Mouse (Mus musculus): ENCODE measurements around the gene Rab3il1. TPM values are rescaled to one million over a fixed set of nuclear protein-coding genes. Genes with fewer than 3 reads are reported as not detected.
A peak's percentile ranks its signal among the peaks of the same experiment; 100 is the strongest.

The Rab3il1 gene
- total RNA-seq, 1 experiment: 4.0 TPM

- Histone ChIP-seq H3K4me1 (ENCODE audit: control insufficient read depth in 2 of 2, insufficient read depth in 2 of 2, low read length in 2 of 2, poor library complexity in 1 of 2) (no peaks in the 10 kb centered on the region), H3K9ac (ENCODE audit: insufficient read depth, low read depth, low read length, poor library complexity, severe bottlenecking) (no peak overlapping the region), H3K27ac (ENCODE audit: insufficient read depth, low read depth, low read length, poor library complexity, severe bottlenecking) (no peak overlapping the region), H3K4me3 (ENCODE audit: insufficient read depth in 1 of 2, low read depth in 1 of 2, low read length in 2 of 2, poor library complexity in 1 of 2, severe bottlenecking in 1 of 2) (no peak overlapping the region), H3K9me3 (ENCODE audit: control insufficient read depth, insufficient read depth, low read depth, low read length) (no peaks in the 10 kb centered on the region), H3K36me3 (ENCODE audit: control insufficient read depth, insufficient read depth, low read length, poor library complexity, severe bottlenecking) (no peaks in the 10 kb centered on the region)
- DNase-seq (ENCODE audit: low read depth, low spot score): no peak
- in situ Hi-C loops (cut with MboI; ENCODE audit: low sequenced_read_pairs in 2 of 2, unreplicated experiment in 2 of 2): loop anchor here in 1 of 2 experiments (5.0 kb wide), 1 partner anchor 112 kb away; no protein-coding TSS in a partner anchor
- no peak for TF ChIP-seq ZNF384 (IDR thresholded peaks at IDR 0.05; ENCODE audit: low read depth, low read length)
- TF ChIP-seq CHD2 (IDR thresholded peaks at IDR 0.05; ENCODE audit: low read depth, low read length): no peak
- no peak for TF ChIP-seq ZC3H11A (IDR thresholded peaks at IDR 0.05; ENCODE audit: borderline replicate concordance, low read depth, low read length)
- TF ChIP-seq HCFC1 (IDR thresholded peaks at IDR 0.05; ENCODE audit: borderline replicate concordance, insufficient read depth, low read length): no peak
- TF ChIP-seq MAFK (IDR thresholded peaks at IDR 0.05; ENCODE audit: insufficient read depth, low read depth, low read length): no peak
Observed at GRCm38 (mm10) chr19:10034356-10034755, 32.9 kb downstream of the Rab3il1 start.

GRCm38 (mm10) chr19:10034785-10035447, 33.4 kb downstream of the Rab3il1 start:
- no peaks in the 10 kb centered on the region for H3K9me3 ChIP-seq (ENCODE audit: control insufficient read depth, insufficient read depth, low read depth, low read length)
- no peaks in the 10 kb centered on the region for H3K4me1 ChIP-seq (ENCODE audit: control insufficient read depth in 2 of 2, insufficient read depth in 2 of 2, low read length in 2 of 2, poor library complexity in 1 of 2)
- H3K4me3 ChIP-seq (ENCODE audit: insufficient read depth in 1 of 2, low read depth in 1 of 2, low read length in 2 of 2, poor library complexity in 1 of 2, severe bottlenecking in 1 of 2): no peak overlapping the region
- no peak overlapping the region for H3K27ac ChIP-seq (ENCODE audit: insufficient read depth, low read depth, low read length, poor library complexity, severe bottlenecking)
- no peak for TF ChIP-seq MAFK (IDR thresholded peaks at IDR 0.05; ENCODE audit: insufficient read depth, low read depth, low read length)
- no peak for TF ChIP-seq ZNF384 (IDR thresholded peaks at IDR 0.05; ENCODE audit: low read depth, low read length)
- peak; percentile 89; the same call in 1 of the 2 replicates for TF ChIP-seq ZC3H11A (IDR thresholded peaks at IDR 0.05; ENCODE audit: borderline replicate concordance, low read depth, low read length)
- no peak overlapping the region for H3K9ac ChIP-seq (ENCODE audit: insufficient read depth, low read depth, low read length, poor library complexity, severe bottlenecking)
- in situ Hi-C loops (cut with MboI; ENCODE audit: low sequenced_read_pairs in 2 of 2, unreplicated experiment in 2 of 2): loop anchor here in 1 of 2 experiments (5.0 kb wide), 2 partner anchors 33 to 113 kb away; partner anchors contain the start of genes Best1 and Rab3il1
- peak; percentile 77 for DNase-seq (ENCODE audit: low read depth, low spot score)
- no peaks in the 10 kb centered on the region for H3K36me3 ChIP-seq (ENCODE audit: control insufficient read depth, insufficient read depth, low read length, poor library complexity, severe bottlenecking)

- Histone ChIP-seq H3K9me3 (ENCODE audit: control insufficient read depth, insufficient read depth, low read depth, low read length) (no peaks in the 10 kb centered on the region), H3K9ac (ENCODE audit: insufficient read depth, low read depth, low read length, poor library complexity, severe bottlenecking) (no peak overlapping the region), H3K36me3 (ENCODE audit: control insufficient read depth, insufficient read depth, low read length, poor library complexity, severe bottlenecking) (no peaks in the 10 kb centered on the region), H3K4me3 (ENCODE audit: insufficient read depth in 1 of 2, low read depth in 1 of 2, low read length in 2 of 2, poor library complexity in 1 of 2, severe bottlenecking in 1 of 2) (no peak overlapping the region), H3K4me1 (ENCODE audit: control insufficient read depth in 2 of 2, insufficient read depth in 2 of 2, low read length in 2 of 2, poor library complexity in 1 of 2) (no peaks in the 10 kb centered on the region; a peak in 1 of 4 replicates), H3K27ac (ENCODE audit: insufficient read depth, low read depth, low read length, poor library complexity, severe bottlenecking) (no peak overlapping the region)
- no peak for DNase-seq (ENCODE audit: low read depth, low spot score)
- TF ChIP-seq CHD2 (IDR thresholded peaks at IDR 0.05; ENCODE audit: low read depth, low read length): no peak
- TF ChIP-seq ZC3H11A (IDR thresholded peaks at IDR 0.05; ENCODE audit: borderline replicate concordance, low read depth, low read length): no peak
- no peak for TF ChIP-seq MAFK (IDR thresholded peaks at IDR 0.05; ENCODE audit: insufficient read depth, low read depth, low read length)
- TF ChIP-seq HCFC1 (IDR thresholded peaks at IDR 0.05; ENCODE audit: borderline replicate concordance, insufficient read depth, low read length): no peak
- no peak for TF ChIP-seq ZNF384 (IDR thresholded peaks at IDR 0.05; ENCODE audit: low read depth, low read length)
- in situ Hi-C loops (cut with MboI; ENCODE audit: low sequenced_read_pairs in 2 of 2, unreplicated experiment in 2 of 2): loop anchor here in 1 of 2 experiments (5.0 kb wide), 1 partner anchor 35 kb away; the partner anchor contains the start of genes Best1 and Rab3il1
Observed at GRCm38 (mm10) chr19:10037534-10037933, 36.1 kb downstream of the Rab3il1 start.

GRCm38 (mm10) chr19:10038364-10038763, 36.9 kb downstream of the Rab3il1 start:
- H3K9ac ChIP-seq (ENCODE audit: insufficient read depth, low read depth, low read length, poor library complexity, severe bottlenecking): no peak overlapping the region
- H3K4me3 ChIP-seq (ENCODE audit: insufficient read depth in 1 of 2, low read depth in 1 of 2, low read length in 2 of 2, poor library complexity in 1 of 2, severe bottlenecking in 1 of 2): no peak overlapping the region
- no peaks in the 10 kb centered on the region for H3K9me3 ChIP-seq (ENCODE audit: control insufficient read depth, insufficient read depth, low read depth, low read length)
- no peak for DNase-seq (ENCODE audit: low read depth, low spot score)
- H3K4me1 ChIP-seq (ENCODE audit: control insufficient read depth in 2 of 2, insufficient read depth in 2 of 2, low read length in 2 of 2, poor library complexity in 1 of 2): no peaks in the 10 kb centered on the region; a peak in 1 of 4 replicates
- in situ Hi-C loops (cut with MboI; ENCODE audit: low sequenced_read_pairs in 2 of 2, unreplicated experiment in 2 of 2): loop anchor here in 1 of 2 experiments (5.0 kb wide), 1 partner anchor 36 kb away; the partner anchor contains the start of genes Best1 and Rab3il1
- no peak for TF ChIP-seq HCFC1 (IDR thresholded peaks at IDR 0.05; ENCODE audit: borderline replicate concordance, insufficient read depth, low read length)
- TF ChIP-seq CHD2 (IDR thresholded peaks at IDR 0.05; ENCODE audit: low read depth, low read length): no peak
- no peak for TF ChIP-seq MAFK (IDR thresholded peaks at IDR 0.05; ENCODE audit: insufficient read depth, low read depth, low read length)
- TF ChIP-seq ZNF384 (IDR thresholded peaks at IDR 0.05; ENCODE audit: low read depth, low read length): no peak
- TF ChIP-seq ZC3H11A (IDR thresholded peaks at IDR 0.05; ENCODE audit: borderline replicate concordance, low read depth, low read length): no peak
- no peak overlapping the region for H3K27ac ChIP-seq (ENCODE audit: insufficient read depth, low read depth, low read length, poor library complexity, severe bottlenecking)
- H3K36me3 ChIP-seq (ENCODE audit: control insufficient read depth, insufficient read depth, low read length, poor library complexity, severe bottlenecking): no peaks in the 10 kb centered on the region
